Mouse (Mus musculus) thymus, adult 2 months (tissue): ENCODE measurements around the gene Ppp1r32.
A peak's percentile ranks its signal among the peaks of the same experiment; 100 is the strongest.

ENCODE experiments used
- CTCF ChIP-seq: fragments of 200-500 bp; IDR thresholded peaks from 2 replicates; pipeline ENCODE4 v1.5.1; 2012; ENCODE audit warnings: mild to moderate bottlenecking, control low read depth, low read length, moderate library complexity, borderline replicate concordance; ENCODE audit not compliant: control insufficient read depth, poor library complexity, insufficient read depth; ENCODE audit errors: extremely low read depth
- POLR2A ChIP-seq: fragments of 200-500 bp; IDR thresholded peaks from 2 replicates; pipeline ENCODE4 v1.6.1; 2012; ENCODE audit warnings: mild to moderate bottlenecking, low read length, control low read depth, moderate library complexity; ENCODE audit not compliant: control insufficient read depth, poor library complexity, insufficient read depth; ENCODE audit errors: extremely low read depth

DNA sequence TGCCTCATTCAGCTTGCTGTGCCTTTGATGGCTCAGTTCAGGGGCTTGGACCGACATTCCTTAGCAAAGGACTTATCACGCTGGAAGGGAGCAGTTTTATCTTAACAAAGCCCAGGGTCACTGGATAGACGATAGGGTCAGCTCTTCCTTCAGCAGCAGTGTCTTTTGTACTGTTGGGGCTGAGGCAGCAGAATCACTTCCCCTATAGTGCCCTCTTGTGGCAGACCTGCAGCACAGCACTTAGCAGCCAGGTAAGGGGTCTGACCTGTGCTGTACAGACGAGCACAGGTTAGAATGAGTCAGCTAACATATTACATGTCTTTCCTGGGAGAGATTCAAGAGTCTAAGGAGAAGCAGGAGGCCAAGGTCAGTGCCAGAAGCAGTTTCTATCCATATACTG, 19.8 kb upstream of the Ppp1r32 start:
- TF ChIP-seq POLR2A, result no peak
- peak; percentile 70; the same call in 1 of the 2 replicates for TF ChIP-seq CTCF
